Mouse (Mus musculus) cerebellum, adult 11 months (tissue): Measurements from ENCODE around the gene Il12rb1.

ENCODE experiments used
- DNase-seq: peaks from one replicate; pipeline ENCODE4 v3.0.0; 2022

Gene Il12rb1

GRCm38 (mm10) chr8:70774740-70775139 lies 33.5 kb upstream of the Il12rb1 start:
- no peak for DNase-seq

- DNase-seq = no peak
These were observed 33.0 kb upstream of the Il12rb1 start for GRCm38 (mm10) chr8:70775227-70775626.

- DNase-seq = no peak
These were observed 32.3 kb upstream of the Il12rb1 start for GRCm38 (mm10) chr8:70775851-70776495.

- peak; percentile 97 for DNase-seq
These were observed 31.5 kb upstream of the Il12rb1 start, which contains the start of gene Pik3r2 for GRCm38 (mm10) chr8:70776496-70777444. TSS of gene Pik3r2 (minus strand) at chr8:70776713.

GRCm38 (mm10) chr8:70780093-70780492 lies 28.2 kb upstream of the Il12rb1 start:
- no peak for DNase-seq

- DNase-seq = peak; percentile 35
These were observed 21.8 kb upstream of the Il12rb1 start for GRCm38 (mm10) chr8:70786291-70787050.

GRCm38 (mm10) chr8:70787051-70787445 lies 21.2 kb upstream of the Il12rb1 start:
- peak; percentile 27 for DNase-seq

GRCm38 (mm10) chr8:70787941-70788667 lies 20.1 kb upstream of the Il12rb1 start:
- peak; percentile 89 for DNase-seq

GRCm38 (mm10) chr8:70789046-70789445 lies 19.2 kb upstream of the Il12rb1 start:
- peak; percentile 35 for DNase-seq

- DNase-seq = peak; percentile 29
These were observed 17.4 kb upstream of the Il12rb1 start for GRCm38 (mm10) chr8:70790846-70791245.

GRCm38 (mm10) chr8:70791294-70791701 lies 17.0 kb upstream of the Il12rb1 start:
- DNase-seq = no peak

GRCm38 (mm10) chr8:70791975-70792691 lies 16.1 kb upstream of the Il12rb1 start:
- DNase-seq = peak; percentile 89

GRCm38 (mm10) chr8:70792700-70793099 lies 15.5 kb upstream of the Il12rb1 start:
- peak; percentile 73 for DNase-seq

- peak; percentile 20 for DNase-seq
These were observed 14.0 kb upstream of the Il12rb1 start for GRCm38 (mm10) chr8:70794215-70794614.

- peak; percentile 21 for DNase-seq
These were observed 12.9 kb upstream of the Il12rb1 start for GRCm38 (mm10) chr8:70795370-70795769.

GRCm38 (mm10) chr8:70796403-70797080 lies 11.7 kb upstream of the Il12rb1 start:
- no peak for DNase-seq

- peak; percentile 78 for DNase-seq
These were observed 10.9 kb upstream of the Il12rb1 start for GRCm38 (mm10) chr8:70797081-70798070.

GRCm38 (mm10) chr8:70798281-70798680 lies 10.0 kb upstream of the Il12rb1 start:
- peak; percentile 24 for DNase-seq

GRCm38 (mm10) chr8:70800648-70801047 lies 7.6 kb upstream of the Il12rb1 start:
- no peak for DNase-seq

- no peak for DNase-seq
These were observed 7.1 kb upstream of the Il12rb1 start for GRCm38 (mm10) chr8:70801156-70801555.
